Mouse (Mus musculus): ENCODE data around the gene Xpnpep2.
A peak's percentile ranks its signal among the peaks of the same experiment; 100 is the strongest.

Xpnpep2 gene

GRCm38 (mm10) chrX:48126903-48127476, 18.5 kb downstream of the Xpnpep2 start:
- no peak for DNase-seq

DNA sequence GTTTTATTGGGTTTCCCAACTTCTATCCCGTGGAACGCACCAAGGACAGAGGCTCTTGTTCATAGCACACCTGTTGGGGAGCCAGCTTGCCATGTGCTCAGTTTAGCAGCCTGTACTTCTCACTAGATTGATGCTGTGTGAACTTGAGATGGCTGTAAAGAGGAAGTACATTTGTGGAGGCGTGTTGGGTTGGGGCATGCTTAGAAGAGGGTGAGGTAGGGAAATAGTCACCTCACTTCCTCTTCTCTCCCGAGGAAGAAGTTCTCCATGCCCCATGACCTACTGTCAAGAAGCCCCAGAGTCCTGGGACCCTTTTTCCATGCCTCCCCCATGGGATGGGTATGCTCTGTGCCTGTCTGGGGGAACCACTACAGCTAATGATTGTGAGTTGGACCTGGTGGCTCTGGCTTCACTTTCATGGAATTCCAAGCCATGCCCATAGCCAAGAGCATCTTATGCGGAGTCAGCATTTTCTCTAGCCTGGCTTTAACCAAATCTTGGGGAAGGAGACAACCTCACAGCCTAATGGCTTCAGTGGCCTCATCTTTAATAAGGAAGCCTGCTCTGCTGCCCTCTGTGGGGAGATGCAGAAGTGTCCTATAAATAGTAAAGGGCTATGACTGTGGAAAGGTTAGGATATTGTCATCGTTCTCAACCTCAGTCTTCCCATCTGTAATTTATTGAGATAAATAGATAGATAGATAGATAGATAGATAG, 19.1 kb downstream of the Xpnpep2 start:
- DNase-seq = no peak

DNA sequence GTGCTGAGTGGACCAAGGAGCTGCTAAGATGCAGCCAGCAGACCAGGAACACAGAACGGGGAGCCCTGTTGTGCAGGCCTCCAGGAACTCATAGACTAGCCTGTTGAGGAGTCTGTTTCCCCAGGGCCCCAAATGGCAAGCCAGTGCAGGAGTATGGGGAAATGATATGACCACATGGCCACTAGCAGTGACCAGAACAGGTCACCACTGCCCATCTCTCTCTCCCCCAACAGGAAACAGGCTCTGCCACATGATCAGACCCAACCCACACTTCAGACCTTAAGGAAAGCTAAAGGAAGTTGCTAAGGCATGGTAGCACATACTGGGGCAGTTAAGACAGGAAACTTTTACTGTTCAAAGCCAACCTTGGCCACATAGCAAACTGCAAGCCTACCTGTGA, 20.6 kb downstream of the Xpnpep2 start:
- DNase-seq = no peak

- DNase-seq = no peak
These were observed 28.4 kb downstream of the Xpnpep2 start for GRCm38 (mm10) chrX:48136935-48137334.

DNA sequence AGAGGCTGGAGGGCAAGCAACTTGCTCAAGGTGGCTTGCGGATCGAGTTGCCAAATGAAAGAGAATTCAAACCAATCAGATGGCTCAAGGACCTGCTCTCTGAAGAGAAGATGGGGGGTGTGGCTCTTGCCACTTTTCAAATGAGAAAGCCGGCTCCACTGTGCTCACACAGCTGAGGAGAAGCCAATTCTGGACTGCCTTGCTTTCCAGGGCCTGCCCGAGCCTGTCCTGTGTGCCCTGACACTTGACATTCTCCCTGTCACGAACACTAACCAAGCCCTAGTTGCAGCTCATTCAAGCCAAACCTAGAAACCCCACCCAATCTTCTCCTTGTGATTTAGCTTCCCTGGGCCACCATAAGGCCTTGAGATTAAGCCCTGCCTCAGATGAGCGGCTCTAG, 29.5 kb downstream of the Xpnpep2 start:
- DNase-seq = no peak

GRCm38 (mm10) chrX:48138539-48139275, 30.2 kb downstream of the Xpnpep2 start:
- DNase-seq = no peak

DNA sequence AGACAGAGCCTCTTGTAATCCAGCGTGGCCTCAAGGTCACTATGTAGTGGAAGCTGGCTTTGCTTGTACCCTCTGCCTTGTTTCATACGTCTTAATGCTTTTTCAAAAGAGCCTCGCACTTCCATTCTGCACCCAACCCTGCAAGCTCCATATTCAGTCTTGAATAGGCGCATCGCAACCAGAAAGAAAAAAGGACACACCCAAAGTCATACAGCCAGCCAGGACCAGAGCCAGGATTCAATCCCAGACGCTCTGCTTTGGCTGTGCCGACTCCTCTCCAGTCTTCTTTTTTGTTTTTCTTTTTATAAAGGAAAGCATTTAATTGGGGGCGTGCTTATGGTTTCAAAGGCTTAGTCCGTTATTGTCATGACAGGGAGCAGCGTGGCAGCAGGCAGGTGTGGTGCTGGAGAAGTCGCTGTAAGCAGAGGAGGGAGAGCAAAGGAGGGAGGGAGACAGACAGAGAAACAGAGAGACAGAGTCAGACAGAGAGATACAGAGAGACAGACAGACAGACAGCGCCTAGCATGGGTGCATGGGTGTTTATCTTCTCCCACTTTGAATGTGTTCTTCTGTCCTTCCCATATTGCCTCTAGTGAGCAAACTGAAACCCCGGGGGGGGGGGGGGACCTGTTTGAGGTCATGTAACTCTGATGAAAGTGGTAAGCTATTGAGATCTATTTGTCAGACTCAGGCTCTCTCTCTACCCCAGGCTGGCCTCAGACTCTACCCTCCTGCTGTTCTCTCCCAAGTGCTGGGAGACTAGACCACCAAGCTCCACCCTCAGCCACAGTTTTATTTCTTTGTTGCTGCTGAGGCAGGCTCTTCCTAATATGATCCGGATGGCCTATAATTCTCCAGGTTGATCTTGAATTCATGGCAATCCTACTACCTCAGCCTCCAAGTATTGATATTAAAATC, 31.1 kb downstream of the Xpnpep2 start:
- no peak for DNase-seq

GRCm38 (mm10) chrX:48140286-48140877, 31.9 kb downstream of the Xpnpep2 start:
- DNase-seq = no peak

- DNase-seq = no peak
These were observed 33.0 kb downstream of the Xpnpep2 start for GRCm38 (mm10) chrX:48141481-48141880.

GRCm38 (mm10) chrX:48143415-48144335, 35.1 kb downstream of the Xpnpep2 start:
- peak; percentile 52 for DNase-seq

- DNase-seq = no peak
These were observed 37.7 kb downstream of the Xpnpep2 start, which contains the start of gene Sash3 for GRCm38 (mm10) chrX:48146262-48146661. Gene Sash3 (plus strand): TSS chrX:48146436.

DNA sequence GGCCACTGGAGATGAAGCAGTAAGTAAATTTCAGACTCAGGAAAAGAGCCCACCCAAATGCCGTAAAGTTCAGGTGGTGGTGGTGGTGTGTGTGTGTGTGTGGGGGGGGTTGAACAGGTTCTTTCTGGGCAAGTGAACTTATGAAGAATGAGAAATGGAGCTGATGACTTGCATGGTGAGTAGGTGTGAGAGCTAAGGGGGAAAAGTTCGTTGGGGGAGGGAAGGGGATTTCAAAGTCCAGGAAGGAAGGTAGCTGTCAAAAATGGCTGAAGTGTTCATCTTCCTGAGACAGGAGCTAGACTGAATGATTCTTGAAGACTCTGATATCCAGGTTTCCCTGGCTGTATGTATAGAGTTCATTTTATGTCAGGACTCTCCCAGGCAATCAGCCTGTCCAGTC, 38.7 kb downstream of the Xpnpep2 start:
- no peak for DNase-seq

DNA sequence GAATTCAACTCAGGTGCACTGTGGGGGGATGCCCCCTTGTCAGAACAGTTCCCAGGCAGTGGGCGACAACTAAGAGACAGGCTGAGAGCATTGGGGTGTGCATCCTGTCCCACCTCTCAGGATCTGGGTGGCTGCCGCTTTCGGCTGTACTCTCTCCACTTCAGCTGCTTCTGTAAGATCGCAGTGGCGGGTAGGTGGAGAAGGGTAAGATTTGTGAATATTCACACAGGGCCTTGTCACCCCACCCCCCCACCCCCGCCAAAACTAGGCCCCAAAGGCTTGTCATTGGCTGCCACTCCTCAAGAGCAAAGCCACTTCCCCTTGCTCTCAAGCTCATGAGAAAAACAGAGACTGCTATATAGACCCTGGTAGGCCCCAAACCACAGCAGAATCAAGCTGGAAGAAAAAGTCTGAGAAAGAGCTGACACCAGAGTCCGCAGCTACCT, 39.2 kb downstream of the Xpnpep2 start:
- DNase-seq = no peak

- DNase-seq = no peak
These were observed 43.6 kb downstream of the Xpnpep2 start for GRCm38 (mm10) chrX:48152106-48152505.

- no peak for DNase-seq
These were observed 44.9 kb downstream of the Xpnpep2 start for GRCm38 (mm10) chrX:48153414-48153813.

DNA sequence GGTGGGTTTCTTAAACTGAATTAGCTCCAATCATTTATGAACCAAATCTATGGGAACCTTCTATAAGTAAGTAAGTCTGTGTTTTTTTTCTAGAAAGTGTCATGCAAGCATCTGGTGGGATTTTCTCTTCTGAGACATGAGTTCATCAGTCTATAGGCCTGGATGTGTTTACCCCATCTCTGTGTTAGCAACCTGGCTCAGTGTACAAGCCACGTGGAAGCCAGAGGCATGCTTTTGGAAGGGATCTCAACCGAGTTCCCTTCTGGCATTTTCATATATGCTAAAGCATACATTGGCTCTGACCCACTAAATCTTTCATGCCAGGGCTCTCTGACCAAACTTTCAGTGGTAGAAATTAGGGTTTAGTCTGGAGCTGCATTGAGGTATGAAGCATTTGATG, 45.4 kb downstream of the Xpnpep2 start:
- DNase-seq = no peak

DNA sequence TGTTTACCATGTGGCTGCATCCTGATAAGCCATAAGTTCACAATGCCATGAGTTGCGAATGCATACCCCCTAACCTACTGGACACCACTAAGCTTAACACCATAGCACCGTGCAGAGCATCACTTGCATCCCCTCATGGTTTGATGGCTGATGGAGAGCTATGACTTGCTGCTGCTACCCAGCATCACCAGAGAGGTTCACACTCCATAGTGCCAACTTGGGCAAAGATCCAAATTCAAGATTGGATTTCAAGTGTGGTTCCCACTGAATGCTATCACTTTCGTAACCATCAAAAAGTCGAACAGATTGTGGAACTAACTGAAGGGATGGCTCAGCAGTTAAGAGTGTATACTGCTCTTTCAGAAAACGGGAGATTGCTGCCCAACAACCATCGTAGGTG, 47.0 kb downstream of the Xpnpep2 start:
- no peak for DNase-seq

GRCm38 (mm10) chrX:48157396-48157795, 48.9 kb downstream of the Xpnpep2 start:
- DNase-seq = no peak

- DNase-seq = no peak
These were observed 49.8 kb downstream of the Xpnpep2 start for GRCm38 (mm10) chrX:48158229-48158919.

- no peak for DNase-seq
These were observed 61.4 kb downstream of the Xpnpep2 start for GRCm38 (mm10) chrX:48169892-48170291.

- no peak for DNase-seq
These were observed 61.8 kb downstream of the Xpnpep2 start for GRCm38 (mm10) chrX:48170368-48170767.
